Mouse (Mus musculus): Measurements from ENCODE around the gene Cobl.

Cobl gene

GRCm38 (mm10) chr11:12464181-12465162 is at the start of gene Cobl:
Cobl (minus strand) TSS chr11:12464960.
- DNase-seq (ENCODE audit: low read depth) = no peak

- no peak for DNase-seq (ENCODE audit: low read depth)
These were observed 49.0 kb upstream of the Cobl start for GRCm38 (mm10) chr11:12513796-12514195.

GRCm38 (mm10) chr11:12506371-12506890 is 41.7 kb upstream of the Cobl start:
- no peak for DNase-seq (ENCODE audit: low read depth)

- no peak for DNase-seq (ENCODE audit: low read depth)
These were observed 39.0 kb upstream of the Cobl start for GRCm38 (mm10) chr11:12503756-12504155.

- no peak for DNase-seq (ENCODE audit: low read depth)
These were observed 37.0 kb upstream of the Cobl start for GRCm38 (mm10) chr11:12501721-12502120.

GRCm38 (mm10) chr11:12493791-12494190 is 29.0 kb upstream of the Cobl start:
- DNase-seq (ENCODE audit: low read depth) = no peak

GRCm38 (mm10) chr11:12479856-12480403 is 15.2 kb upstream of the Cobl start:
- DNase-seq (ENCODE audit: low read depth) = no peak

- no peak for DNase-seq (ENCODE audit: low read depth)
These were observed 9.7 kb upstream of the Cobl start for GRCm38 (mm10) chr11:12474299-12474935.

GRCm38 (mm10) chr11:12473625-12474298 is 9.0 kb upstream of the Cobl start:
- DNase-seq (ENCODE audit: low read depth) = no peak

- DNase-seq (ENCODE audit: low read depth) = no peak
These were observed 4.9 kb upstream of the Cobl start for GRCm38 (mm10) chr11:12469638-12470037.

- no peak for DNase-seq (ENCODE audit: low read depth)
These were observed 3.9 kb upstream of the Cobl start for GRCm38 (mm10) chr11:12468661-12469060.

GRCm38 (mm10) chr11:12467836-12468235 is 3.1 kb upstream of the Cobl start:
- DNase-seq (ENCODE audit: low read depth) = no peak

GRCm38 (mm10) chr11:12467217-12467616 is 2.5 kb upstream of the Cobl start:
- no peak for DNase-seq (ENCODE audit: low read depth)

GRCm38 (mm10) chr11:12466606-12467005 is 1.8 kb upstream of the Cobl start:
- DNase-seq (ENCODE audit: low read depth) = no peak

- no peak for DNase-seq (ENCODE audit: low read depth)
These were observed 469 bp upstream of the Cobl start for GRCm38 (mm10) chr11:12465229-12465628.

GRCm38 (mm10) chr11:12463615-12464170 is 1.1 kb downstream of the Cobl start:
- no peak for DNase-seq (ENCODE audit: low read depth)

- no peak for DNase-seq (ENCODE audit: low read depth)
These were observed 4.8 kb downstream of the Cobl start for GRCm38 (mm10) chr11:12459781-12460581.

- DNase-seq (ENCODE audit: low read depth) = no peak
These were observed 5.9 kb downstream of the Cobl start for GRCm38 (mm10) chr11:12458814-12459213.

- no peak for DNase-seq (ENCODE audit: low read depth)
These were observed 6.4 kb downstream of the Cobl start for GRCm38 (mm10) chr11:12458392-12458791.

- DNase-seq (ENCODE audit: low read depth) = no peak
These were observed 16.7 kb downstream of the Cobl start for GRCm38 (mm10) chr11:12448101-12448500.

GRCm38 (mm10) chr11:12445222-12445621 is 19.5 kb downstream of the Cobl start:
- DNase-seq (ENCODE audit: low read depth) = no peak

All from 416B (cell line).